Mouse (Mus musculus): ENCODE results near the gene Psmb5.

Psmb5 gene

GRCm38 (mm10) chr14:54583681-54584338, 34.0 kb downstream of the Psmb5 start:
- peak; percentile 83 to 88 for DNase-seq

GRCm38 (mm10) chr14:54582536-54582935, 35.3 kb downstream of the Psmb5 start:
- no peak for DNase-seq

GRCm38 (mm10) chr14:54579638-54580037, 38.2 kb downstream of the Psmb5 start:
- DNase-seq = no peak

GRCm38 (mm10) chr14:54578063-54578462, 39.8 kb downstream of the Psmb5 start:
- peak; percentile 27 to 29 for DNase-seq

GRCm38 (mm10) chr14:54577089-54577982, 40.5 kb downstream of the Psmb5 start, which contains the start of gene Ajuba:
Gene Ajuba, minus strand, starts transcription at chr14:54577558.
- DNase-seq = peak; percentile 74 to 83

- DNase-seq = peak; percentile 30 to 38
Observed at GRCm38 (mm10) chr14:54576241-54577088, 41.4 kb downstream of the Psmb5 start.

- peak; percentile 46 to 59 for DNase-seq
Observed at GRCm38 (mm10) chr14:54575631-54576030, 42.2 kb downstream of the Psmb5 start.

- DNase-seq = no peak
Observed at GRCm38 (mm10) chr14:54575031-54575430, 42.8 kb downstream of the Psmb5 start.

GRCm38 (mm10) chr14:54574253-54574652, 43.6 kb downstream of the Psmb5 start:
- peak; percentile 35 to 43 for DNase-seq

DNA sequence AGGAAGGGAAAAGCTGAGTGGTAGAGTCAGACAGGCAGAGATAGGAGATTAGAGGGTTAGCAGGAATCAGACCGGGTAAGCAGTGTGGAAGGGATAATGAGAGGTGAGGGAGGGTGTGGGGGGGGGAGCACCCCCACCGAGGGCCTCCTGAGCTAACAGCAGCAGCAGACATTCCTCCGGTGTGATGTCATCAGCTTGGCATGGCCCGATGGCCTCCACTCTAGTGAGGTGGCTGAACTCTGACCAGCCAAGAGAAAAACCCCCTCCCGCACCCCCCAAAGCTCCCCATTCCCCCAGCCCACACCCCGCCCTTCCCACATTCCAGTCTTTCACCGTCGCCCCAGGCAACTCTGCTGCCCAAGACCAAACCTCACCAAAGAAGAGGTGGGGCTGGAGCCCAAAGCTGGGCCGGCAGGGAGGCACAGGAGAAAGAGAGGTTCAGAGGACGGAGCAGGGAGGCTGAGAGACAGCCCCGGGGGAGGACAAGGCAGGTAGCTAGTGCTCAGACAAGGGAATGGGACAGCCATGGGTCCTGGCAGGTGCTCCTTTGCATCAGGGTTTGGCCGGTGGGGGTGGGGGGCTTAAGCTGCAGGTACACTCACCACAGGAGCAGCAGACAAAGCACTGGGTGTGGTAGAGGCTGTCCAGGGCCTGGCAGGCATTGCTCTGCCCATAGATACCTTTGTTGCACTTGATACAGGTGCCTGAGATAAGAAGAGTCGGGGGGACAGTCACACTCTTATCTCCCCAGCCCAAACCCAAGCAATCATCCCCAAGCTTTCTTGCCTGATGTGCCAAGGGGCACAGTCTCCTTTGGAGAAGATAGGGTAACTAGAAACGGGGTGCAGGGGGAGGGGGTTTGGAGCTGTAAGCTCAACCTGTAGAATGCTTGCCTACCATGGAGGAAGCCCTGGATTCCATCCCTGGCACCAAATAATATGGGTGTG, 44.8 kb downstream of the Psmb5 start:
- no peak for DNase-seq

GRCm38 (mm10) chr14:54572122-54572521, 45.7 kb downstream of the Psmb5 start:
- no peak for DNase-seq

DNA sequence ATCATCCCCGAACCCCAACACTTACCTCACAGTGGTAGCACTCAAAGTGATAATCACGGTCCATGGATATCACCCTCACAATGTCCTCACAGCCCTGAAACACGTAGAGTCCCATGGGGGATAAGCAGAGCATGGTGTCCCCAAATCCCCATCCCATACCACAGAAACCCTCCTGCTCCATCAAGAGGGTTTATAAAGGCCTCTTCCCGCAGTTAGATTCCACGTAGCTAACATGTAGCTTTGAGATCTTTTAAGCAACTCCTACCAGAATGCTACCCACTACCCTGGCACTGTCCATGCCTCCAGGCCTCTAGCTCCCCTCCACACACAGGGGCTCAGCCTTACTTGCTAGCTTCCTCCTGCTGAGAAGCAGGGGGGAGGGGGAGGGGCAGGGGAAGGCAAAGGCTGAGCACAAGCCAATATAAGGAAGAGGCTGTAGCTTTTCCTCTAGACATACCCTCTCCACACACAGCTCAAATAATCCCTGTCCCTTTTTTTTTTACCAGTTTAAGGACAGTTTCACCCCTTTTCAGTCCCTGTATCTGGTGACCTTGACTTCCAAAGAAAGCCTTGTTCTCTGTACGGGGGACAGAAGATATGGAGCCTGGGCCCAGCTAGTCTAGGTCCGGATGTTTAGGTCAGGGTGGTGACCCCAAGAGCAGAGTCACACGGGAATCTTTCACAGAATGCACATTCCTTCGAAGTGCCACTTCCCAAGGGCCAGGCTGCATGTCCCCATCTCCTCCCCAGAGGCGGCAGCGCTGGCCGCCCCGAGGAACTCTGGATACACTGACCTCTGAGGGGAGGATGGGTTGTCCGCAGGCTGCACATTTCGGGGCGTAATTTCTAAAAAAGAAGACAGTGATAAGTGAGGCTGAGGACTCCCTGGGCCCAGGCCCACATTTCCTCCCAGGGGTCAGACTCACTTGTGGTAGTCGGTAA, 48.1 kb downstream of the Psmb5 start:
- DNase-seq = peak in 1 of 2 experiments; percentile 26

- DNase-seq = peak; percentile 83 to 86
Observed at GRCm38 (mm10) chr14:54568694-54569414, 49.0 kb downstream of the Psmb5 start.
